Mouse (Mus musculus): ENCODE measurements at regions not wholly inside any gene's neighbourhood (a gene's known extent, or its start where the extent isn't known, plus 50 kb on each side); places are given as distances from the start of the nearest gene placed in this dataset.

GRCm38 (mm10) chr1:179906115-179906514, 54.2 kb upstream of the Cdc42bpa start:
- ATAC-seq (replicated peaks; ENCODE audit: poor library complexity, severe bottlenecking), result no peak

GRCm38 (mm10) chr1:179892711-179893110, 67.6 kb upstream of the Cdc42bpa start:
- ATAC-seq (replicated peaks; ENCODE audit: poor library complexity, severe bottlenecking), result no peak

GRCm38 (mm10) chr1:179887921-179888320, 72.4 kb upstream of the Cdc42bpa start:
- no peak for ATAC-seq (replicated peaks; ENCODE audit: poor library complexity, severe bottlenecking)

GRCm38 (mm10) chr1:179881222-179881621, 77.7 kb upstream of the Ahctf1 start:
- ATAC-seq (replicated peaks; ENCODE audit: poor library complexity, severe bottlenecking), result no peak

GRCm38 (mm10) chr1:179877893-179878292, 74.4 kb upstream of the Ahctf1 start:
- peak; percentile 27 for ATAC-seq (replicated peaks; ENCODE audit: poor library complexity, severe bottlenecking)

- no peak for ATAC-seq (replicated peaks; ENCODE audit: poor library complexity, severe bottlenecking)
These were observed 70.5 kb upstream of the Ahctf1 start for GRCm38 (mm10) chr1:179873772-179874555.

- ATAC-seq (replicated peaks; ENCODE audit: poor library complexity, severe bottlenecking), result no peak
These were observed 68.5 kb upstream of the Ahctf1 start for GRCm38 (mm10) chr1:179871961-179872360.

GRCm38 (mm10) chr1:179868656-179869055, 65.2 kb upstream of the Ahctf1 start:
- ATAC-seq (replicated peaks; ENCODE audit: poor library complexity, severe bottlenecking), result no peak

GRCm38 (mm10) chr1:179867493-179867892, 64.0 kb upstream of the Ahctf1 start:
- peak; percentile 82 for ATAC-seq (replicated peaks; ENCODE audit: poor library complexity, severe bottlenecking)

GRCm38 (mm10) chr1:179866056-179866772, 62.7 kb upstream of the Ahctf1 start:
- no peak for ATAC-seq (replicated peaks; ENCODE audit: poor library complexity, severe bottlenecking)

- no peak for ATAC-seq (replicated peaks; ENCODE audit: poor library complexity, severe bottlenecking)
These were observed 62.1 kb upstream of the Ahctf1 start for GRCm38 (mm10) chr1:179865561-179865960.

- no peak for ATAC-seq (replicated peaks; ENCODE audit: poor library complexity, severe bottlenecking)
These were observed 61.2 kb upstream of the Ahctf1 start for GRCm38 (mm10) chr1:179864537-179865226.

GRCm38 (mm10) chr1:179863420-179863819, 59.9 kb upstream of the Ahctf1 start:
- no peak for ATAC-seq (replicated peaks; ENCODE audit: poor library complexity, severe bottlenecking)

- no peak for ATAC-seq (replicated peaks; ENCODE audit: poor library complexity, severe bottlenecking)
These were observed 59.5 kb upstream of the Ahctf1 start for GRCm38 (mm10) chr1:179862941-179863340.

GRCm38 (mm10) chr1:179861776-179862175, 58.3 kb upstream of the Ahctf1 start:
- no peak for ATAC-seq (replicated peaks; ENCODE audit: poor library complexity, severe bottlenecking)

- no peak for ATAC-seq (replicated peaks; ENCODE audit: poor library complexity, severe bottlenecking)
These were observed 56.0 kb upstream of the Ahctf1 start for GRCm38 (mm10) chr1:179859552-179859902.

- peak; percentile 73 for ATAC-seq (replicated peaks; ENCODE audit: poor library complexity, severe bottlenecking)
These were observed 55.5 kb upstream of the Ahctf1 start for GRCm38 (mm10) chr1:179858780-179859551.

- no peak for ATAC-seq (replicated peaks; ENCODE audit: poor library complexity, severe bottlenecking)
These were observed 50.9 kb upstream of the Ahctf1 start for GRCm38 (mm10) chr1:179854288-179854965.
